Mouse (Mus musculus): ENCODE results near the gene Zbtb39. TPM values are rescaled to one million over a fixed set of nuclear protein-coding genes. Genes with fewer than 3 reads are reported as not detected.
A peak's percentile ranks its signal among the peaks of the same experiment; 100 is the strongest.

Gene Zbtb39
- 4.0 and 4.1 TPM in 2 replicates for polyA plus RNA-seq (2015; fragmentation: Nextera tagmentation; extraction: Ambion mirVana)

DNA sequence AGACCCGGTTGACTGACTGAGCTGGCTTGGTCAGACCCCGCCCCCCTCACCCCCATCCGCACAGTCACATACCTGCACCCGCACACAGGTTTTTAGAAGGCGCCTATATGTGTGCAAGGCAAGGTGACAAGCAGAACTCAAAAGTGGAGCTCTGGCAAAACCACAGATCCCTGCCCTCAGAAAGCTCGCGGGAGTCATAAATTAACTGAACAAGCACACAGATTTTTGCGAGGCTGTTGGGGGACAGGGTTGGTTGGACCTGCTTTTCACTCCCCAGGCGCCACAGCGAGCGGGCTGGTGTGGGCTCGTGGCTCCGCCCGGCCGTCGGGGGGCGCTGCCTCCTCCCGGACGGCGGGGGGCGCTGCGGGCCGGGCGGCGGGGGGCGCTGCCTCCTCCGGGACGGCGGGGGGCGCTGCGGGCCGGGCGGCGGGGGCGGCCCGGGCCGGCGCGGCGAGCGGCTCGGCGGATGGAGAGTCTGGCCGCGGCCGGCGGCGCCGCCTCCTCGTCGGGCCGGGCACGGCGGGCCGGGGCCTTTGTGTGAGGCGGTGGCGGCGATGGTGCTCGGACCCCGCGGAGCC lies at the start of gene Zbtb39:
Gene Zbtb39, plus strand, starts transcription at position 456 of the 578 bp plus-strand sequence.
- under 1% methylated on average over 33 of the region's 61 CpGs for WGBS
- ATAC-seq (ENCODE audit: low FRiP score, low TSS enrichment): peak; percentile 81

DNA sequence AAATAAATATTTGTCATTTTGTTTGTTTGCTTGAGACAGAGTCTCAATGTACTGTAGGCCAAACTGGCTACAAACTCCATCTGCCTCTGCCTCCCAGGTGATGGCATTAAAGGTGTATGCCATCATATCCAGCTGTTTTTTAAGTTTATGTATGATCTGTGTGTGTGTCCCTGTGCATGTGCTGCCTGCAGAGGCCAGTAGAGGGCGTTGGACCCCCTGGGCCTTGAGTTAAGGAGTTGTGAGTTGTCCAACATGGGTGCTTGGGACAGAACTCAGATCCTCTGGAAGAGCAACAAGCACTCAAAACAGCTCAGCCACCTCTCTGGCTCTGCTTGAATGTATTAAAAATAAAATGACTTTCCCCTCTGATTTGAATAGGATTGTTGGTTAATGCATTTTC lies 48.3 kb upstream of the Zbtb39 start:
- Histone ChIP-seq H3K27ac (ENCODE audit: low read length) (no peak overlapping the region), H3K4me1 (ENCODE audit: insufficient read depth, low read length) (no peaks in the 10 kb centered on the region), H3K36me3 (ENCODE audit: insufficient read depth, low read length) (peaks cover 16% of the 10 kb centered on the region), H3K27me3 (ENCODE audit: insufficient read depth, low read length) (no peaks in the 10 kb centered on the region), H3K9ac (replicated peaks; ENCODE audit: low read length) (no peak overlapping the region), H3K4me3 (ENCODE audit: low read length) (no peak overlapping the region), H3K4me2 (replicated peaks; ENCODE audit: low read depth, low read length) (no peak overlapping the region), H3K9me3 (ENCODE audit: low read length) (no peaks in the 10 kb centered on the region)
- no peak for ATAC-seq (ENCODE audit: low FRiP score, low TSS enrichment)
- 16% methylated on average over 1 of the region's 1 CpGs for WGBS

More for the DNA sequence above, at the start of gene Zbtb39:
- Histone ChIP-seq H3K27me3 (ENCODE audit: insufficient read depth, low read length) (no peaks in the 10 kb centered on the region), H3K4me1 (ENCODE audit: insufficient read depth, low read length) (peaks cover 14% of the 10 kb centered on the region), H3K27ac (ENCODE audit: low read length) (peak within 1 kb of the TSS; percentile 91), H3K4me3 (ENCODE audit: low read length) (peak within 1 kb of the TSS; percentile 88), H3K9ac (replicated peaks; ENCODE audit: low read length) (peak within 1 kb of the TSS; percentile 97), H3K9me3 (ENCODE audit: low read length) (no peaks in the 10 kb centered on the region), H3K36me3 (ENCODE audit: insufficient read depth, low read length) (peaks cover 28% of the 10 kb centered on the region), H3K4me2 (replicated peaks; ENCODE audit: low read depth, low read length) (peak within 1 kb of the TSS; percentile 81)

DNA sequence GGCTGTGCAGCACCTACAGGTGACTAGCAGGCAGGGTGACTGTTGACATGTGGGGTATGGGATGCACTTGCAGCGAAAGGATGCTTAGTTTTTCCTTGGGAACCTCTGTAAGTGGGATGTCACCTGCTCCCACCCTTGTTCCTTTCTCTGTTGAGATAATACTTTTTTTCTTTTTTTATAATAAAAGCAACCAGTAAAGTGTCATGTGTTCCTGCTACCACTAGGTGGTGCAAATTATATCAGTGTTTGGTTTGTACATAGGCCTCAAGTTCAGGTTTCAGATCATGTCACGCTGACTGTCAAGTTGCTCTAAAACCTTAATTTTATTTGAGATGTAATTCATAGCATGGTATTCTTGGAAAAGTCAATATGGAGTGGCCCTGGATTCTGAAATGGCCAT lies 44.7 kb upstream of the Zbtb39 start:
- no peak for ATAC-seq (ENCODE audit: low FRiP score, low TSS enrichment)
- Histone ChIP-seq H3K36me3 (ENCODE audit: insufficient read depth, low read length) (peaks cover 31% of the 10 kb centered on the region), H3K4me2 (replicated peaks; ENCODE audit: low read depth, low read length) (no peak overlapping the region), H3K4me3 (ENCODE audit: low read length) (no peak overlapping the region), H3K27me3 (ENCODE audit: insufficient read depth, low read length) (no peaks in the 10 kb centered on the region), H3K9me3 (ENCODE audit: low read length) (no peaks in the 10 kb centered on the region), H3K9ac (replicated peaks; ENCODE audit: low read length) (no peak overlapping the region), H3K27ac (ENCODE audit: low read length) (no peak overlapping the region), H3K4me1 (ENCODE audit: insufficient read depth, low read length) (no peaks in the 10 kb centered on the region)
- 45% methylated on average over 2 of the region's 2 CpGs for WGBS

DNA sequence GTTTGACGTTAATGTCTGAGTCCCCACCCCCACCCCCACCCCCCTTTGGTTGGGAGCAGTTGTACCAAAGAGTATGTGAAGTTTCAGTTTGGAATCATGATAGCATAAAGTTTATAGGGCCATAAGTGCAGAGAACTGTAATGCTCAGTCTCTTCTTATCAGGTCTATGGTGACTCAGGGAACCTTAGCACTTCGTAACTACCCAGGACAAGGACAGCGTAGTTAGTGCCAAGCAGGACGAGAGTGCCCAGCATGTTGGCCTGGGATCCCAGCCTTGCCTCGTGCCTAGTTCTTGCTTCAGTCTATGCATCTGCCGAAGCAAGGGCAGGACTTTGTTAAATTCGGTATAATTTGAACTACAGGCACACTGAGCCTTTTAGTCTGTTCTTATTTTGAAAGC lies 43.6 kb upstream of the Zbtb39 start:
- ATAC-seq (ENCODE audit: low FRiP score, low TSS enrichment): no peak
- H3K4me3 ChIP-seq (ENCODE audit: low read length): no peak overlapping the region
- H3K36me3 ChIP-seq (ENCODE audit: insufficient read depth, low read length): peaks cover 30% of the 10 kb centered on the region
- H3K9ac ChIP-seq (replicated peaks; ENCODE audit: low read length): no peak overlapping the region
- 93% methylated on average over 7 of the region's 7 CpGs for WGBS
- no peak overlapping the region for H3K27ac ChIP-seq (ENCODE audit: low read length)
- H3K4me2 ChIP-seq (replicated peaks; ENCODE audit: low read depth, low read length): no peak overlapping the region
- H3K4me1 ChIP-seq (ENCODE audit: insufficient read depth, low read length): no peaks in the 10 kb centered on the region
- no peaks in the 10 kb centered on the region for H3K9me3 ChIP-seq (ENCODE audit: low read length)
- H3K27me3 ChIP-seq (ENCODE audit: insufficient read depth, low read length): no peaks in the 10 kb centered on the region

DNA sequence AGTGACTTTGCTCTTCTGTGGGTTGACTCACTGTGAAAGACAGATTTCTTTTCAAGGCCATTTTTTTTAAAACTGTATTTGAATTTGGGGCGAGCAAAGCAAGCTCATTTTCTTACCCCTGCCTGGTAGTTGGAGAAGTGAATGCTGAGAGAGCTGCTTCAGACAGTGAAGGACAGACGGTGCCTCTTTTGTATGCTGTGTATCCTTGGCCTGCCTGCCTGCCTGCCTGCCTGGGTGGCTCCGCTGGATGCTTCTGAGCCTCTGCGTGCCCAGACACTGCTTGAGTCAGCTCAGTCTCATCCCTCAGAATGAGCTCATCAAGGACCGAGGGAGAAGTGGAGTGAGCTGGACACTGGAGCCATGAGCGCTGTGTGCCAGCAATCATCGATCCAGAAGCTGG lies 40.4 kb upstream of the Zbtb39 start:
- Histone ChIP-seq H3K4me3 (ENCODE audit: low read length) (no peak overlapping the region), H3K27ac (ENCODE audit: low read length) (no peak overlapping the region), H3K36me3 (ENCODE audit: insufficient read depth, low read length) (peaks cover 15% of the 10 kb centered on the region; the same call in 1 of the 2 replicates), H3K9me3 (ENCODE audit: low read length) (no peaks in the 10 kb centered on the region), H3K9ac (replicated peaks; ENCODE audit: low read length) (no peak overlapping the region), H3K27me3 (ENCODE audit: insufficient read depth, low read length) (no peaks in the 10 kb centered on the region), H3K4me2 (replicated peaks; ENCODE audit: low read depth, low read length) (no peak overlapping the region), H3K4me1 (ENCODE audit: insufficient read depth, low read length) (no peaks in the 10 kb centered on the region)
- 92% methylated on average over 7 of the region's 7 CpGs for WGBS
- no peak for ATAC-seq (ENCODE audit: low FRiP score, low TSS enrichment)

DNA sequence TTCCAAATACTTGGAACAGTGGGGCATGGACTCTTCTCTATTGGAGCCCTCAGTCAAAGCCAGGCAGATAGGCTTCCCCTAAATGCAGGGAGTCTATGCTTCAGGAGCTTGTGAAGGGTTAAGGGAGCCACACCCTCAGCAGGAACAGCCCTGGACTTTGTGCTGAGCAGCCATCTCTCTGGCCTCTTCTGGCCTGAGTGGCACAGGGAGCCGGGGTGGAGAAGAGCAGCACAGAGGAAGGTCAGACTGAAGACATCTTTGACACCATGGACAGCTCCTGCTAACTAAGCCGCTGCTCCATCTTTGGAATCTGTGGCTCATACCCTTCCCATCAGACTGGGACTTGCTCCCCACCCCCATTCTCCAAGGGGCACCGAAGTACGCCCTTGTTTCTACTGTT lies 36.0 kb upstream of the Zbtb39 start:
- no peak overlapping the region for H3K4me2 ChIP-seq (replicated peaks; ENCODE audit: low read depth, low read length)
- no peaks in the 10 kb centered on the region for H3K4me1 ChIP-seq (ENCODE audit: insufficient read depth, low read length)
- H3K27me3 ChIP-seq (ENCODE audit: insufficient read depth, low read length): no peaks in the 10 kb centered on the region
- no peaks in the 10 kb centered on the region for H3K9me3 ChIP-seq (ENCODE audit: low read length)
- WGBS: 40% methylated on average over 4 of the region's 4 CpGs
- H3K36me3 ChIP-seq (ENCODE audit: insufficient read depth, low read length): peaks cover 7% of the 10 kb centered on the region; the same call in 1 of the 2 replicates
- ATAC-seq (ENCODE audit: low FRiP score, low TSS enrichment): no peak
- no peak overlapping the region for H3K9ac ChIP-seq (replicated peaks; ENCODE audit: low read length)
- no peak overlapping the region for H3K27ac ChIP-seq (ENCODE audit: low read length)
- no peak overlapping the region for H3K4me3 ChIP-seq (ENCODE audit: low read length)

DNA sequence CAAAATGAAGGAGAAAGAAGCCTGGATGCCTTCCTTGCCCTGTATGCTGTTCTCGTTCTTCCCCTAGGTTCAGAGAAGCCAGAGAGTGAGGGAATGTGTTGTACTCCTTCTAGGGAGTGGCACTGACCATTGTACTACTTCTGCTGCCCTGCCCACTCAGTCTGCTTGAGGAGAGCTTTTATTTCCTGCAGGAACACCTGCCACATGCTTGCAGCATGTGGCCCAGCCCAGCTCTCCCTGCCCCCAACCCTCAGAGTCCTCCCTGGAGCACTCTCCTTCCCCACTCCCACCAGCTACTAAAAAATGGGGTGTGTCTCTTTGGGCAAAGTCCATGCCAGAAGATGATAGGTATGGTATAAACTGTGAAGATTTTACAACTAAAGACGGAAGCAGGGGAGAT lies 35.0 kb upstream of the Zbtb39 start:
- WGBS: 64% methylated on average over 2 of the region's 2 CpGs
- Histone ChIP-seq H3K4me2 (replicated peaks; ENCODE audit: low read depth, low read length) (no peak overlapping the region), H3K9ac (replicated peaks; ENCODE audit: low read length) (no peak overlapping the region), H3K27me3 (ENCODE audit: insufficient read depth, low read length) (no peaks in the 10 kb centered on the region), H3K4me3 (ENCODE audit: low read length) (no peak overlapping the region), H3K36me3 (ENCODE audit: insufficient read depth, low read length) (no peaks in the 10 kb centered on the region), H3K4me1 (ENCODE audit: insufficient read depth, low read length) (no peaks in the 10 kb centered on the region), H3K27ac (ENCODE audit: low read length) (no peak overlapping the region), H3K9me3 (ENCODE audit: low read length) (no peaks in the 10 kb centered on the region)
- ATAC-seq (ENCODE audit: low FRiP score, low TSS enrichment): no peak

DNA sequence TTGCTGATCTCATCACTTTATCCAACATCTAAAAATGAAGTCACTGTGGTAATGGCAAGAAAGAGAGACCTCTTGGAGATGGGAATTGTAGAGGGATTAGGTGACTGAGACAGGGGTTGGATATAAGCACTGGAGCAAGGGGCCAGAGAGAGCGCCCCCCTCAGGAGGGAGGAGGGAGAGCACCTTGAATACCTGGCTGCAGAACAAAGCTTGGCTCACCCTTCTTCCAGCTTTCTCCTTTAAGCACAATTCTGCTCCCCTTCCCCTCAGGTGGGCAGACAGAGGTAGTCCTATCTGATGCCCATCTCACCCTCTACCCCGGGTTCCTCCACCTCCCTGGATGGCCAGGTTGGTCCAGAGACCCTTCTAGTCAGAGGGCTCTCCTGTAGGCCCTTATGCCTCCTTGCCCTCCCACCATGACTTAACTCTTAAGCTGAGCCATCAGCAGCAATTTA lies 34.5 kb upstream of the Zbtb39 start, which contains the start of gene Myo1a:
Gene Myo1a, plus strand, starts transcription at position 405 of the 455 bp plus-strand sequence.
- H3K27ac ChIP-seq (ENCODE audit: low read length): no peak within 1 kb of the TSS
- H3K4me3 ChIP-seq (ENCODE audit: low read length): no peak within 1 kb of the TSS
- no peak within 1 kb of the TSS for H3K9ac ChIP-seq (replicated peaks; ENCODE audit: low read length)
- no peak for ATAC-seq (ENCODE audit: low FRiP score, low TSS enrichment)
- H3K4me1 ChIP-seq (ENCODE audit: insufficient read depth, low read length): no peaks in the 10 kb centered on the region
- H3K36me3 ChIP-seq (ENCODE audit: insufficient read depth, low read length): no peaks in the 10 kb centered on the region
- no peak within 1 kb of the TSS for H3K4me2 ChIP-seq (replicated peaks; ENCODE audit: low read depth, low read length)
- no peaks in the 10 kb centered on the region for H3K27me3 ChIP-seq (ENCODE audit: insufficient read depth, low read length)
- 55% methylated on average over 2 of the region's 2 CpGs for WGBS
- H3K9me3 ChIP-seq (ENCODE audit: low read length): no peaks in the 10 kb centered on the region

DNA sequence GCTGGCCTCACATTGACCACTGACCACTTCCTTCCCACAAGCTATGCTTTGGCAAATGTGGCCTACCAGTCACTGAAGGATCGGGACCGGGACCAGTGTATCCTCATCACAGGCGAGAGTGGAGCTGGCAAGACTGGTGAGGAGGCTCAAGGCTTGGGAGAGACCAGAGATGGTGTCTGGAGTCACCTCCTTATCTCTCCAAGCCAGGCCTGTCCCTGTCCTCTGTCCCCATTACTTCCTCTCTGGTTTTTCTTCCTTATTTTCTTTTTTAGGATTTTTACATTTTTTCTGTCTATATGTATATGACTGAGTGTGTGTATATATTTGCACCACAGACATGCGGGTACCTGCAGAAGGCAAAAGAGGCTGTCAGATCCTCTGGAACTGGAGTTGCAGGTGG lies 33.6 kb upstream of the Zbtb39 start:
- no peak overlapping the region for H3K9ac ChIP-seq (replicated peaks; ENCODE audit: low read length)
- ATAC-seq (ENCODE audit: low FRiP score, low TSS enrichment): no peak
- no peak overlapping the region for H3K4me3 ChIP-seq (ENCODE audit: low read length)
- H3K27ac ChIP-seq (ENCODE audit: low read length): no peak overlapping the region
- H3K27me3 ChIP-seq (ENCODE audit: insufficient read depth, low read length): no peaks in the 10 kb centered on the region
- WGBS: 92% methylated on average over 4 of the region's 4 CpGs
- H3K4me1 ChIP-seq (ENCODE audit: insufficient read depth, low read length): peaks cover 5% of the 10 kb centered on the region; the same call in 1 of the 2 replicates
- H3K9me3 ChIP-seq (ENCODE audit: low read length): no peaks in the 10 kb centered on the region
- no peaks in the 10 kb centered on the region for H3K36me3 ChIP-seq (ENCODE audit: insufficient read depth, low read length)
- no peak overlapping the region for H3K4me2 ChIP-seq (replicated peaks; ENCODE audit: low read depth, low read length)

DNA sequence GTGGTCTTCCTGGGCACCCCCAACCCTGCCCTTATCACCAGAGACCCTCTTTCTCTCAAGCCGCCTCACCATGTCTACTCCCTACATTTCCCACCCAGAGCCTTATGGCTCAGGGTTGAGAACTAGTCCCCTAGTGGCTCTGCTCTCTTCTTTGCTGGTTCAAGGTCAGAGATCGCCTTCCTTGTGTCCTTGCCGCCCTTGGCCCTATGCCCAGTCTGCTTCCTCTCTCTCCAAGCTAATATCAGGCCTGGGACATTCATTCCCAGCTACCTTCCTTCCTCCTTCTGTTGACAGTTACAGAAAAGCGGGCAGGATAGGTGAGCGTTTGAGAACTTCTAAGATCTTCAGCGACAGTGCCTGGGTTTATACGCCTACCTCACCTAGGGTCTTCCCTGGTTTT lies 31.6 kb upstream of the Zbtb39 start:
- Histone ChIP-seq H3K4me3 (ENCODE audit: low read length) (no peak overlapping the region), H3K36me3 (ENCODE audit: insufficient read depth, low read length) (no peaks in the 10 kb centered on the region), H3K4me2 (replicated peaks; ENCODE audit: low read depth, low read length) (no peak overlapping the region), H3K27ac (ENCODE audit: low read length) (no peak overlapping the region), H3K9ac (replicated peaks; ENCODE audit: low read length) (no peak overlapping the region), H3K27me3 (ENCODE audit: insufficient read depth, low read length) (no peaks in the 10 kb centered on the region), H3K4me1 (ENCODE audit: insufficient read depth, low read length) (peaks cover 12% of the 10 kb centered on the region; the same call in 1 of the 2 replicates), H3K9me3 (ENCODE audit: low read length) (no peaks in the 10 kb centered on the region)
- WGBS: 77% methylated on average over 7 of the region's 7 CpGs
- ATAC-seq (ENCODE audit: low FRiP score, low TSS enrichment): no peak
